Mouse (Mus musculus): ENCODE data around the gene Arnt2. TPM values are rescaled to one million over a fixed set of nuclear protein-coding genes. Genes with fewer than 3 reads are reported as not detected.

The Arnt2 gene
- polyA plus RNA-seq, 1 experiment, result 15.3 TPM

DNA sequence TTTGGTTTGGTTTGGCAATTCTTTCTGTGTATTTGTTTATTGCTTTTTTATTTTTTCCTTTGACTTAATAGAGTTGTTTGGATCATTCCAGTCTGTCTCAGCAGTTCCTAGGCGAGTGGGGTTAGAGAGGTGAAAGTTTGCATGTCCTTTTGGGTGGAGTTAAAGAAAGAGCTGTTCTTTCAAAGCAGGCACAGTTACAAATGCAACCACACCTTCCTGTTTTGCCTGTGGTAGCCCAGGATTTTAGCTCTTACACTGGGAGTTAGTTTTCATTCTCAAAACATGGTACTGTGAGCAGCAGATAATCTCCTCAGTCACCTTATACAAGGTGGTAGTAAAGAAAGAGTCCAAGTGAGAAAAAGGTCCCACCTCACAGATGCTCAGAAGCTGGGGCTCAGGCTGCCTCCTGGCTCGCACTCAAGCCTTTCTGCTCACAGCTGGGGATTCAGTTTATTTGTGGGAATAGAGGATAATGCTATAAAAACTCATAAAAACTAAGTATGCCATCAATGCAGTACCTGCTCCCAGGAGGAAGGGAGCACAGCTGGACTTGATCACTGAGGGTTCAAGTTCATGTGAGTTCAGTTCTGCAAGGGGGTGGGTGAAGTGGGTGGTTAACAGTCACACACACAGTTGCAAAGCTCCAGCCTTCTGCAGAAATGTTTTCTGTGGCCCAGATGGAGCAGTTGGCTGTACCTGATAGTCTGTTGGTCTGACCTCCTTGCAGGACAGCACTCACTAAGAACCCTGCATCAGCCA, 84.2 kb downstream of the Arnt2 start:
- DNase-seq, result peak; percentile 33
- Histone ChIP-seq H3K4me3 (ENCODE audit: insufficient read depth, low read depth, low read length) (no peak overlapping the region), H3K36me3 (ENCODE audit: control insufficient read depth, insufficient read depth, low read length) (no peaks in the 10 kb centered on the region), H3K27ac (ENCODE audit: insufficient read depth, low read depth, low read length) (no peak overlapping the region), H3K27me3 (replicated peaks; ENCODE audit: control insufficient read depth, insufficient read depth, low read length) (no peaks in the 10 kb centered on the region), H3K4me1 (ENCODE audit: control insufficient read depth, insufficient read depth, low read length) (peaks cover 4% of the 10 kb centered on the region; the same call in 1 of the 2 replicates)
- 52% methylated on average over 2 of the region's 2 CpGs for WGBS
- TF ChIP-seq CTCF (conservative IDR thresholded peaks at IDR 0.05; ENCODE audit: insufficient read depth, insufficient read length, low read depth, low read length), result no peak
- no peak for TF ChIP-seq POLR2A (IDR thresholded peaks at IDR 0.05; ENCODE audit: low read depth, low read length)

DNA sequence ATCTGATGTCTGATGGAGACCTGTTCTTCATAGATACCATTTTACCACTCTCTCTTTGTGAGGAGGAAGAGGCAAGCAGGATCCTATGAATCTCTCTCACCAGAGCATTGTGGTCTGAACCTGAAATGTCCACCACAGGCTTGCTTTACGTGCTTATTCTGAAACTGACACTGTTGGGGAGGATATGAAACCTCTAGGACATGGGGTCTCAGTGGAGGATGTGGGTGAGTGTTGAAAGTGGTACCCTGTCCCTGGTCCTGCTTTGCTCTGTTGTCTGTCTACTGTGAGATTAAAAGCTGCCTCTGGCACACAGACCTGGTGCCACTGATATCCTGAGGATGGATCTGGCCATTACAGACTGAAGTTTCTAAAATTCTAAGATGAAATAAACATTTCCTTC, 88.4 kb downstream of the Arnt2 start:
- Histone ChIP-seq H3K27ac (ENCODE audit: insufficient read depth, low read depth, low read length) (no peak overlapping the region), H3K27me3 (replicated peaks; ENCODE audit: control insufficient read depth, insufficient read depth, low read length) (no peaks in the 10 kb centered on the region), H3K4me1 (ENCODE audit: control insufficient read depth, insufficient read depth, low read length) (no peaks in the 10 kb centered on the region), H3K4me3 (ENCODE audit: insufficient read depth, low read depth, low read length) (no peak overlapping the region), H3K36me3 (ENCODE audit: control insufficient read depth, insufficient read depth, low read length) (no peaks in the 10 kb centered on the region)
- whole genome bisulfite sequencing, result 63% methylated on average over 1 of the region's 1 CpGs
- no peak for DNase-seq
- TF ChIP-seq CTCF (conservative IDR thresholded peaks at IDR 0.05; ENCODE audit: insufficient read depth, insufficient read length, low read depth, low read length) (no peak), POLR2A (IDR thresholded peaks at IDR 0.05; ENCODE audit: low read depth, low read length) (no peak)

DNA sequence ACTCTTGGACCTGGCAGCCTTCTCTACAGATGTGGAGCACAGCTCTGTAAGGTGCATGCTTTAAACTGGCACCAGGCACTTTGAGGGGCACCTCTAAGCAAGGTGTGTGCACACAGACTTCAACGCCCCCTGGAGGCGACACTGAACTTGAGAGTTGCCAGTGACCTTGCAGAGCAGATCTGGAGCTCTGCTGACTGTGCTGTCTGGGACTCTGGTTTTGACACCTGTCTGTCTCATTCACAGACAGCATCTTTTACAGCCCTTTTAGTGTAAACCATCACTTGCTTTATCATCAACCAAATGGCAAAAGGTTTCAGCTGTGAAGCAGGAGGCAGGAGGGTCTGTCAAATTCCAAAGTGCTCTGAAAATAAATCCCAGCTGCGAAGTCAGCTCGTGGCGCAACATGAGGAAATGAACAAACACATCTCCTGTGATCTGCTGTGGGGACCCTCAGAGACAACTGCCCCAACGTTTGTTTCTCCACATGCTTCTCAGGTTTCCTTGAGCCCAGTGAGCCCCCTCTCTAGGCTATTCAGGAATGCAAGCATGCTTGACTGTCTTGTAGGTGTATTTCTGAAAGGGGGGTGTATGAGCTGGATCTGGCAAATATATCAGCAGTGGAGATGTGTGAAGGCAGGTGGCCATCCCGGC, 94.5 kb downstream of the Arnt2 start:
- DNase-seq, result peak; percentile 18
- no peak for TF ChIP-seq CTCF (conservative IDR thresholded peaks at IDR 0.05; ENCODE audit: insufficient read depth, insufficient read length, low read depth, low read length)
- no peak for TF ChIP-seq POLR2A (IDR thresholded peaks at IDR 0.05; ENCODE audit: low read depth, low read length)
- H3K36me3 ChIP-seq (ENCODE audit: control insufficient read depth, insufficient read depth, low read length), result no peaks in the 10 kb centered on the region
- no peak overlapping the region for H3K27ac ChIP-seq (ENCODE audit: insufficient read depth, low read depth, low read length)
- WGBS, result 56% methylated on average over 7 of the region's 7 CpGs
- H3K4me3 ChIP-seq (ENCODE audit: insufficient read depth, low read depth, low read length), result no peak overlapping the region
- no peaks in the 10 kb centered on the region for H3K4me1 ChIP-seq (ENCODE audit: control insufficient read depth, insufficient read depth, low read length)
- no peaks in the 10 kb centered on the region for H3K27me3 ChIP-seq (replicated peaks; ENCODE audit: control insufficient read depth, insufficient read depth, low read length)

DNA sequence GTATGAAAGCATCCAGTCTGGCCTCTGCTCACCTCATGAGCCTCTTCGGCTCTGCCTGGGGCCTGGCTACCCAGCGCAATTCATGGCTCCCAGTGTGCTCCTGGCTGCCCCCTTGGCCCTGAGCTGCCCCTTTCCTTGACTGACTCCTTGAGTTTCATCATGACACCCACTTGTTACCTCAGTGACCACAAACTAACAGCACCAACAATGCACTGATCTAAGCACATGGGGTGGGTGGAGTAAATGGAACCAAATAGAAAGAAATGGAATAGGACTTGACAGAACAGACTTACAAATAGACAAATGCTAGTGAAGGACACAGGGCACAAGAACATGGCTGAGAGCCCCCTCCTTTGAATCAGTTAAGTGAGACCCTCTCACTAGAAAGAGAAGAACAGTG, 95.2 kb downstream of the Arnt2 start:
- H3K4me3 ChIP-seq (ENCODE audit: insufficient read depth, low read depth, low read length), result no peak overlapping the region
- H3K36me3 ChIP-seq (ENCODE audit: control insufficient read depth, insufficient read depth, low read length), result no peaks in the 10 kb centered on the region
- TF ChIP-seq POLR2A (IDR thresholded peaks at IDR 0.05; ENCODE audit: low read depth, low read length), result no peak
- no peak for TF ChIP-seq CTCF (conservative IDR thresholded peaks at IDR 0.05; ENCODE audit: insufficient read depth, insufficient read length, low read depth, low read length)
- no peak for DNase-seq
- no peaks in the 10 kb centered on the region for H3K4me1 ChIP-seq (ENCODE audit: control insufficient read depth, insufficient read depth, low read length)
- 95% methylated on average over 2 of the region's 2 CpGs for WGBS
- no peak overlapping the region for H3K27ac ChIP-seq (ENCODE audit: insufficient read depth, low read depth, low read length)
- no peaks in the 10 kb centered on the region for H3K27me3 ChIP-seq (replicated peaks; ENCODE audit: control insufficient read depth, insufficient read depth, low read length)

DNA sequence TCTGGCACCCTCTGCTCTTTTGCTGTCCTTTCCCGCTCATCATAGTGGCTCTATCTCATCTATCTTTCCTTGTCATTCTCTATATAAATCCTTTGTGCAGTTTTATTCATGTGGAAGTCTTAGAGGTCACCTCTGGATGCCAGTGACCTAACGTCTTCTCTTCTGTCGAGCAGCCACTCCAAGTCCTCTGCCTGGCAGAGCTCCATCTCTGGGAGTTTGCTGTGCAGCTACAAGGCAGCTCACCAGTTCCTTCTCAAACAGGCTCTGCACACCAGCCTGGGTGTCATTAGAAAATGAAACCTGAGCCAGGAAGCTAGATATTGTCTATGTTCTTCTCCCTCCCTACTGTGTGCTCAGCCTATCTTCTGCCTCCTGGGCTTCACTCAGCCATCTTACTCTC, 98.4 kb downstream of the Arnt2 start:
- Histone ChIP-seq H3K27me3 (replicated peaks; ENCODE audit: control insufficient read depth, insufficient read depth, low read length) (no peaks in the 10 kb centered on the region), H3K36me3 (ENCODE audit: control insufficient read depth, insufficient read depth, low read length) (no peaks in the 10 kb centered on the region), H3K4me1 (ENCODE audit: control insufficient read depth, insufficient read depth, low read length) (no peaks in the 10 kb centered on the region), H3K27ac (ENCODE audit: insufficient read depth, low read depth, low read length) (no peak overlapping the region), H3K4me3 (ENCODE audit: insufficient read depth, low read depth, low read length) (no peak overlapping the region)
- DNase-seq, result no peak
- TF ChIP-seq POLR2A (IDR thresholded peaks at IDR 0.05; ENCODE audit: low read depth, low read length) (no peak), CTCF (conservative IDR thresholded peaks at IDR 0.05; ENCODE audit: insufficient read depth, insufficient read length, low read depth, low read length) (no peak)
- 64% methylated on average over 3 of the region's 3 CpGs for WGBS

DNA sequence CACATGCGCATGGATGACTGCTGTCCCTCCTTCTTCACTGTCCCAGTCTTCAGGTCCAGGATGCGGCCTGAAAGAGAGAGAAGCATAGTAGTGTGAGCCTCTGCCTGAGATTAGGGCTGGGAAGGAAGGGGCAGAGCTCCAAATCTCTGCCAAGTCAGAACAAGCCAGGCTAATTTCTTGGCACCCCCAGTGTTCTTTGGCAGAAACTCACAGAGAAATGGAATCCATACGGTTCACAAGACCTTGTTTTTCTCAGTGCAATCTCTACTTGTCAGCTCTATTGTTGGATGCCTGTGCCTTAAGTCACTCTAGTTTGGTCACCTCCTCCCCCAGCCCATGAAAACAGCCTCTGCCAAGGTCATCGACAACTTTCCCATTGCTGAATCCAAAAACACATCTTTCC, 99.1 kb downstream of the Arnt2 start:
- Histone ChIP-seq H3K27ac (ENCODE audit: insufficient read depth, low read depth, low read length) (no peak overlapping the region), H3K27me3 (replicated peaks; ENCODE audit: control insufficient read depth, insufficient read depth, low read length) (no peaks in the 10 kb centered on the region), H3K4me3 (ENCODE audit: insufficient read depth, low read depth, low read length) (no peak overlapping the region), H3K36me3 (ENCODE audit: control insufficient read depth, insufficient read depth, low read length) (no peaks in the 10 kb centered on the region), H3K4me1 (ENCODE audit: control insufficient read depth, insufficient read depth, low read length) (no peaks in the 10 kb centered on the region)
- DNase-seq, result no peak
- 87% methylated on average over 4 of the region's 4 CpGs for WGBS
- TF ChIP-seq POLR2A (IDR thresholded peaks at IDR 0.05; ENCODE audit: low read depth, low read length), result no peak
- TF ChIP-seq CTCF (conservative IDR thresholded peaks at IDR 0.05; ENCODE audit: insufficient read depth, insufficient read length, low read depth, low read length), result no peak

DNA sequence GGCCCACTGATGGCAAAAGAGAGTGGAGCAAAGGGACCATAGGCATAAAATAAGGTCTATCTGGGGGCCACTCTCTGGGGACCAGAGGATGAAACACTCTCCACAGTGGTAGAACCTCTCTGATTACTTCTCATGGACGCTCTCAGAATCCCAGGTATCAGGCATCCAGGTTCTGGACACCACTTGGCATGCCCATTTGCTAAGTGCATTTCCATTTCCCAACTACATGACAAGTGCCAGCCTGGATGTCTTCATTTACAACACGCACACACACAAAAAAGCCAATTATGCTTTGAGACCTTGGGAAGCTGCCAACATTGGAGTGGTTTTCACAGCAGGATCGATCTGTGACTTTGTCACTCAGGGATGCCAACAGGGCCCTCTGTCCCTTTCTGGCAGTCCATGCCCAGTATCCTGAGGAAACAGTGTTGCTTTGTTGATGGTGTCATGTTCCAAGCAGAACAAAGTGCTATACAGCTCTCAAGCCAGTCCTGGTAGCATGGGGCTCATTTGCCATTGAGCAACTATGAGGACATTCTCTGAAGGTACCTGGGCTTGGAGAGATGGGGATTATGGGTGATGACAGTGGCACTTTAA, 102.5 kb downstream of the Arnt2 start:
- no peak for DNase-seq
- WGBS, result 89% methylated on average over 3 of the region's 3 CpGs
- no peak for TF ChIP-seq CTCF (conservative IDR thresholded peaks at IDR 0.05; ENCODE audit: insufficient read depth, insufficient read length, low read depth, low read length)
- no peak for TF ChIP-seq POLR2A (IDR thresholded peaks at IDR 0.05; ENCODE audit: low read depth, low read length)

More for the DNA sequence above, 102.5 kb downstream of the Arnt2 start:
- Histone ChIP-seq H3K36me3 (ENCODE audit: control insufficient read depth, insufficient read depth, low read length) (no peaks in the 10 kb centered on the region), H3K4me3 (ENCODE audit: insufficient read depth, low read depth, low read length) (no peak overlapping the region), H3K27me3 (replicated peaks; ENCODE audit: control insufficient read depth, insufficient read depth, low read length) (no peaks in the 10 kb centered on the region), H3K27ac (ENCODE audit: insufficient read depth, low read depth, low read length) (no peak overlapping the region), H3K4me1 (ENCODE audit: control insufficient read depth, insufficient read depth, low read length) (no peaks in the 10 kb centered on the region)
